Mouse (Mus musculus): ENCODE results near the gene Hist1h4d. TPM values are rescaled to one million over a fixed set of nuclear protein-coding genes. Genes with fewer than 3 reads are reported as not detected.

Gene Hist1h4d
- polyA plus RNA-seq, 1 experiment: 18.7 TPM

GRCm38 (mm10) chr13:23595622-23596372, 14.4 kb downstream of the Hist1h4d start:
- TF ChIP-seq POLR2A (IDR thresholded peaks at IDR 0.05; ENCODE audit: borderline replicate concordance, extremely low read depth, insufficient read depth, insufficient read length, poor library complexity, severe bottlenecking) (no peak), CTCF (IDR thresholded peaks at IDR 0.05; ENCODE audit: borderline replicate concordance, extremely low read depth, insufficient read depth, insufficient read length) (no peak)

GRCm38 (mm10) chr13:23597957-23598356, 16.6 kb downstream of the Hist1h4d start:
- TF ChIP-seq CTCF (IDR thresholded peaks at IDR 0.05; ENCODE audit: borderline replicate concordance, extremely low read depth, insufficient read depth, insufficient read length): peak; percentile 84
- no peak for TF ChIP-seq POLR2A (IDR thresholded peaks at IDR 0.05; ENCODE audit: borderline replicate concordance, extremely low read depth, insufficient read depth, insufficient read length, poor library complexity, severe bottlenecking)

More at GRCm38 (mm10) chr13:23595622-23596372, 14.4 kb downstream of the Hist1h4d start:
- no peak for DNase-seq (ENCODE audit: low read depth)

GRCm38 (mm10) chr13:23603182-23603699, 21.8 kb downstream of the Hist1h4d start:
- no peak for TF ChIP-seq CTCF (IDR thresholded peaks at IDR 0.05; ENCODE audit: borderline replicate concordance, extremely low read depth, insufficient read depth, insufficient read length)
- TF ChIP-seq POLR2A (IDR thresholded peaks at IDR 0.05; ENCODE audit: borderline replicate concordance, extremely low read depth, insufficient read depth, insufficient read length, poor library complexity, severe bottlenecking): no peak
- DNase-seq (ENCODE audit: low read depth): no peak

More at GRCm38 (mm10) chr13:23597957-23598356, 16.6 kb downstream of the Hist1h4d start:
- peak; percentile 88 for DNase-seq (ENCODE audit: low read depth)

GRCm38 (mm10) chr13:23604452-23604851, 23.1 kb downstream of the Hist1h4d start:
- TF ChIP-seq POLR2A (IDR thresholded peaks at IDR 0.05; ENCODE audit: borderline replicate concordance, extremely low read depth, insufficient read depth, insufficient read length, poor library complexity, severe bottlenecking): no peak
- no peak for TF ChIP-seq CTCF (IDR thresholded peaks at IDR 0.05; ENCODE audit: borderline replicate concordance, extremely low read depth, insufficient read depth, insufficient read length)
- no peak for DNase-seq (ENCODE audit: low read depth)

- no peak for DNase-seq (ENCODE audit: low read depth)
- TF ChIP-seq POLR2A (IDR thresholded peaks at IDR 0.05; ENCODE audit: borderline replicate concordance, extremely low read depth, insufficient read depth, insufficient read length, poor library complexity, severe bottlenecking): no peak
- no peak for TF ChIP-seq CTCF (IDR thresholded peaks at IDR 0.05; ENCODE audit: borderline replicate concordance, extremely low read depth, insufficient read depth, insufficient read length)
These were observed 23.7 kb downstream of the Hist1h4d start for GRCm38 (mm10) chr13:23605052-23605451.

GRCm38 (mm10) chr13:23609209-23609608, 27.8 kb downstream of the Hist1h4d start:
- DNase-seq (ENCODE audit: low read depth): no peak
- TF ChIP-seq POLR2A (IDR thresholded peaks at IDR 0.05; ENCODE audit: borderline replicate concordance, extremely low read depth, insufficient read depth, insufficient read length, poor library complexity, severe bottlenecking): no peak
- no peak for TF ChIP-seq CTCF (IDR thresholded peaks at IDR 0.05; ENCODE audit: borderline replicate concordance, extremely low read depth, insufficient read depth, insufficient read length)

GRCm38 (mm10) chr13:23609844-23610243, 28.4 kb downstream of the Hist1h4d start:
- no peak for DNase-seq (ENCODE audit: low read depth)
- no peak for TF ChIP-seq CTCF (IDR thresholded peaks at IDR 0.05; ENCODE audit: borderline replicate concordance, extremely low read depth, insufficient read depth, insufficient read length)
- no peak for TF ChIP-seq POLR2A (IDR thresholded peaks at IDR 0.05; ENCODE audit: borderline replicate concordance, extremely low read depth, insufficient read depth, insufficient read length, poor library complexity, severe bottlenecking)

GRCm38 (mm10) chr13:23610393-23610792, 29.0 kb downstream of the Hist1h4d start:
- no peak for DNase-seq (ENCODE audit: low read depth)
- no peak for TF ChIP-seq POLR2A (IDR thresholded peaks at IDR 0.05; ENCODE audit: borderline replicate concordance, extremely low read depth, insufficient read depth, insufficient read length, poor library complexity, severe bottlenecking)
- no peak for TF ChIP-seq CTCF (IDR thresholded peaks at IDR 0.05; ENCODE audit: borderline replicate concordance, extremely low read depth, insufficient read depth, insufficient read length)

- TF ChIP-seq CTCF (IDR thresholded peaks at IDR 0.05; ENCODE audit: borderline replicate concordance, extremely low read depth, insufficient read depth, insufficient read length) (no peak), POLR2A (IDR thresholded peaks at IDR 0.05; ENCODE audit: borderline replicate concordance, extremely low read depth, insufficient read depth, insufficient read length, poor library complexity, severe bottlenecking) (no peak)
- DNase-seq (ENCODE audit: low read depth): no peak
These were observed 30.2 kb downstream of the Hist1h4d start for GRCm38 (mm10) chr13:23611638-23612037.

- peak; percentile 1 for DNase-seq (ENCODE audit: low read depth)
- TF ChIP-seq POLR2A (IDR thresholded peaks at IDR 0.05; ENCODE audit: borderline replicate concordance, extremely low read depth, insufficient read depth, insufficient read length, poor library complexity, severe bottlenecking) (no peak), CTCF (IDR thresholded peaks at IDR 0.05; ENCODE audit: borderline replicate concordance, extremely low read depth, insufficient read depth, insufficient read length) (no peak)
These were observed 38.8 kb downstream of the Hist1h4d start for GRCm38 (mm10) chr13:23620056-23620732.

GRCm38 (mm10) chr13:23620733-23621531, 39.5 kb downstream of the Hist1h4d start, which contains the start of gene Hist1h2be:
Gene Hist1h2be, minus strand, starts transcription at chr13:23621124.
- DNase-seq (ENCODE audit: low read depth): peak; percentile 99
- no peak for TF ChIP-seq CTCF (IDR thresholded peaks at IDR 0.05; ENCODE audit: borderline replicate concordance, extremely low read depth, insufficient read depth, insufficient read length)
- TF ChIP-seq POLR2A (IDR thresholded peaks at IDR 0.05; ENCODE audit: borderline replicate concordance, extremely low read depth, insufficient read depth, insufficient read length, poor library complexity, severe bottlenecking): peak; percentile 36; the same call in 1 of the 2 replicates

All from brain, embryonic 14.5 days (tissue).